Mouse (Mus musculus): ENCODE results near the gene Fam198a.

DNA sequence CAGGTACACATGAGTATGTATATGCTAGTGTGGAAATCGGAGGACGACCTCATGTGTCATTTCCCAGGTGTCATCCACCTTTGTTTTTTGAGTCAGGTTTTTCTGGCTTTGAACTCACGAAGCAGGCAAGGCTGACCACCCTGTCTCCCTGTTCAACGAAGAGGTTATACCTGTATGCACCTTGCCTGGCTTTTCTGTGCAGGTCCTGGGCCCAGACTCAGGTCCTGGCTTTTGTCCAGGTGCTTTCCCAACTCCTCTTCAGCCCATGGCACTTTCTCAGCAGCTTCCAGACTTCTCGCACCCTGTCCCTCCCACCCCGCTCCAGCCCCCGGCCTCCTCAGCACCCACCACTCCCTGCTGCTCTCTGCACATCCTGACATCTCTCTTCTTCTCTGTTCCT is 39.6 kb upstream of the Fam198a start:
- TF ChIP-seq CTCF (IDR thresholded peaks at IDR 0.05; ENCODE audit: borderline replicate concordance, extremely low read depth, insufficient read depth, insufficient read length): no peak
- no peak for TF ChIP-seq POLR2A (IDR thresholded peaks at IDR 0.05; ENCODE audit: borderline replicate concordance, extremely low read depth, insufficient read depth, insufficient read length, poor library complexity, severe bottlenecking)

All from brain, embryonic 14.5 days (tissue).